Mouse (Mus musculus): ENCODE measurements at regions not wholly inside any gene's neighbourhood (a gene's known extent, or its start where the extent isn't known, plus 50 kb on each side); places are given as distances from the start of the nearest gene placed in this dataset.
"Not testable (repeated sequence)": the region's sequence is repeated elsewhere in the genome, so short reads cannot be mapped to it uniquely, and the experiment has no call there.

DNA sequence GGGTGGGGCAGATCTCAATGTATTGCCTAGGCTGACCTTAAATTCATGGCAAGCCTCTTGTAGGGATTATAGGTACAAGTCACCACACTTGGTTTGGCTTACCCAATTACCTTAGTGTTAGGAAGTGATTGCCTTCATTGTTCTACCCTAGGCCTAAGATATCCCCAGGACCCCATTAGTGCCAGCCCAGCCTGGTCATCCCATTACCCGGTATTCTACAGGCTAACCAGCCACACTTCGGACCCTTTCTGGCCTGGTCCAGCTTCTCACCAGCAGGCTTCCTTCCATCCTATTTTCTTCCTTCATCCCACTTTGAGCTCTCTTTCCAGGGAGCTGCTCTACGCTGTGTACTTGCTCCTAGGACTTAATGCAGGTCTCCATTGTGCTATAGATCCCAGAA lies 59.5 kb downstream of the Tex35 start:
- no peak for DNase-seq (ENCODE audit: low spot score in 2 of 2)

DNA sequence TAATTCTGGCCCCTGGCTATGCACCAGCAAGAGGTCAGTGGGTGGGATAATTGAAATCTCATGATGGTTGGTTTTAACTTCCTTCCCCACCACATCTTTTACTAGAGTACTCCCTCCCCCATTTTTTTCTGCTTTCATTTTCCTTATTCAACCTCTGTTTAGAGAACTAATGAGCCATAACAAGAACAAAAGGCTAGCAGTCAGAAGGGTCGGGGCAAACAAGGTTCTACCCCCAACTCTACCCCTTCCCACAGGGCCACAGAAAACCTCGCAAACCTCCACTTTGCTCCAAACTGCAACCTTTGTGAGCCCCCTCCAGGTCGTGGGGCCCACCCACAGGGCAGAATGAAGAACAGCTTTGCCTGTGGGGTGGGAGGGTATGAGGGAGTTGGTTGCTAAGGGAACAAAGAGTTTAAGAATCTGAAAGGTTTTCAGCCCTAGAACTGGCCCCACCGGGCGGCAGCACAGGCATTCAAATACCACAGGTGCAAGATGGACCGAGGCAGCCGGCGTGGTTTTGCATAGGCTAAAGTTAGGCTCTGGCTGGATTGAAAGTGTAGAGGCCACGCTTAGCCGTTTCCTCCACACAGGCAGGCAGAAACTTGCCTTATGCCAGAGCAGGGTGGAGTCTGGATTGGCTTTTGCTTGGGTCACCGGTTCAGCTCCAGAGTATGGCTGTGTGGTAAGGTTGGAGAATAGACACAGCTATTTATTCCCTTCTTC lies 60.1 kb downstream of the Tex35 start:
- no peak for DNase-seq (ENCODE audit: low spot score in 2 of 2)

DNA sequence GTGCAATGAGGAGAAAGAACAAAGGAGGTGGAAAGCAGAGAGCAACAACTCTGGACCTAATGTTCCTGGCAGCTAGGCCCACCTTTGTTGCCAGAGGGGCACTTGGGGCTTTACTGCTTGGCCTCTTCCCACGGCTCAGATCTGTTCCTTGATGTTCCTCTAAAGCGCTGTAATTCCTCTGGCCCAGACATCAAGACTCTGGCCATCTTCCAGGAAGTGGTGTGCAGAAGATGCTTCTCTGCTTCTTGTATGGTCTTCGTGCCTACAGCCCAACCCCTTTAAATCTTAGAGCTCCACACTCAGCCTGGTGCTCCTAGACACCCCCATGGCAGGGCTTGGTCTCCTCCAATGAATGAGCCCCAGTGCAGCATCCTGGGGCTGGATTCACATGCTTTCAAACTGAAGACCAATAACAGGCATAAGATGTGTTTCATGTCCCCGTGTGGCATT lies 60.7 kb downstream of the Tex35 start:
- peak in 1 of 2 experiments; percentile 14 for DNase-seq (ENCODE audit: low spot score in 2 of 2)

DNA sequence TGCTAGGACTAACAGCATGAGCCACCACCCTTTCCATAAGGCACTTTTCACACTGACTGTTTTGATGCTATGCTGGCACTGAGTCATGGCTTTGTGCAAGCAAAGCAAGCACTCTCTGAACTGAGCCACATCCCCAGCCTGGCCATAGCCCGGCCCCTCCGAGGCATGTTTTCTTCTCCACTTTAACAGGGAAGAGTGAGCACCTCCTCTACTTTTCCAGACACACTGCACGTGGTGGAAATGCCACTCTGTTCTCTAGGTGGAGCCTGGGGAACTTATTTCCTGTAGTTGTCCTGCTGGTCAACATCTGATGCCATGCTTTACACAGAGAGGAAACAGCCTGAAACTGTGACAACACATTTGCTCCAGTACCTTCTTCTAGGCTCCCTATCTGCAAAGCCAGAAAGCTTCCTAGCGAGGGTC lies 61.7 kb downstream of the Tex35 start:
- no peak for DNase-seq (ENCODE audit: low spot score in 2 of 2)

DNA sequence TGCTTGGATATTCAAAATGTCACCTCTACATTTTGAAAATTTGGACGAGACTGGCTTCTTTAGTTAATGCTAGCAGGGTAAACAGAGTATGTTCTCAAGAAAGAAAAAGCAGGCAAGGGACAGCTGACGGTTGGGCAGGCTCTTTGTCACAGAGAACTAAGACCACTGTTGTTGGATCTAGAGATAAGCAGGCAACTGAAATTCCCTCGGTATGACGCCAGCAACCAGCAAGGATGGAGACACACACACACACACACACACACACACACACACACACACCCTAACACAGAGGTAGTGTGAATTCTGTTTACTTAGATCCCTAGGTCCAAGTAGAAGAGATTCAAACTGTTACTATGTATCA lies 68.7 kb downstream of the Tex35 start:
- no peak for DNase-seq (ENCODE audit: low spot score in 2 of 2)

DNA sequence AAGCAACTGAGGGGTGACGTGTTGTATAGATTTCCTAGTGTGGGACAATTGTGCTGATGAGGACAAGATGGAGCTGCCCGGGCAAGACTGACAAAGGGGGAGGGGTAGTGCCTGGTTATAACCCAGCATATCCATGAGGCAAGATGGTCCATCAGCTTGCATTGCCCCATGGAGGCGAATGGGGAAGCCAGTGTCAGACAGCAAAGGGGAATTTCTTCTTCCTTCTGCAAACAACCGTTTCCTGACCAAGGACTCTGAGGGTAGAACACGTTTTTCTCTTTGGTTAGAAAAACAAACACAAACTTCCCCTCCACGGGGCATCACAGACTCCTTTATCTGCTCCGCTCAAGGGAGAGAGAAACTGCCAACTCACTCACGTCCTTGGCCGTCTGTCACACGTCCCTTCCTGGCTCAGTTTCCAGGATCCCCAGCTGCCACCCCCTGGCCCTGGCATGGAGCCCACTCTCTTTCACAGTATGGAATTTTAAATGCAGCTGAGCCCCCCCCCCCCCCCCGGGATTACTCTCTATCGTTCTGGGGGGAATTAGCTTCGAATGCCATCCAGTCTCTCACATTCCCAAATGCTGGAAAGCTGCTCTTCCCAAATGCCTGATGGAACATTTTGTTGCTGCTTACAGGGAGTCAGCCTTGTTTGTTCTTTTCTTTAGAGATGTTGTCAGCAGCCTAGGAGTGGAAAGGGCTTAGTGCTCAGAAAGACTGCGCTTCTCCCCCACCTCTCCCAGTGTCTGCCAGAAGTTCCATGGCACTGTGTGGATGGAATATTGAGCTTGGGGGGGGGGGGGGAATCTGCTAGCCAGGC lies 69.3 kb downstream of the Tex35 start:
- DNase-seq (ENCODE audit: low spot score in 2 of 2): peak in 1 of 2 experiments; percentile 35

DNA sequence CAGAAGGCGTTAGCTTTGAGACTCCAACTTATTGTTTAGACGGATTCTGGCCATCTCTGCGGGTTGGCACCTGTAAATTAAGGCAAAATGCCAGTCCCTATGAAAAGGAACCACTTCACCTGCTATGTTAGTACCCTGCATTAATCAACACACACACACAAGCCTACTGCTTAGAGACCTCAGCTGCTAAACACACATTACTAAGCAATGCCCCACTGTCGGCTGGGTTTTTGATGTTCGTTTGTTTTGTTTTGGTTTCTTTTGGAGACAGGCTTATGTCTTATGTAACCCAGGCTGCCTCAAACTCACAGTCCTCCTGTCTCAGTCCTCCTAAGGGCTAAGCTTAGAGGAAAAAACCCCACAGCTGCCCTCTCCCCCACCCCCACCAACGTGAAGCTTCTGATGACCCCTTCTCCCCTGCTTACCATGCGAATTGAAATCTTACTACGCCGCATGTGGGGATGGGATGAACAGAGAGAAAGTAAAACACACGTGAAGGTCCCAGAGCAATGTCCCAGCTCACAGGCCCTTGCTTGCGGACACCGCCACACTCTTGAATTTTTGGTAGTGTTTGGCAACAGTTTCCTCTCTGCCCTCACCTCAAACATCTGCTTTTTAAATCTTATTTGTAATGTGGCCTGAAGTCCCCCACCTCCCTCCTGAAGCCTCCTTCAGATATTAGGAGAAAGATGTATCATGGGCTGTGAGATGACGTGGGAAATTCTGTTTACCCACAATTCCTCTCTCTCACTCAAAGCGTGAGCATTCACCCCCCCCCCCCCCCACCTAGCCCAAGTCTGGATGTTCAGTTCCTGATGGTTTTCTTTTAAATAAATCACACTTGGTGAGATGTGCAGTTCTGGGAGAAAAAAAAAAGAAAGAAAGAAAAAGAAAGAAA lies 70.1 kb downstream of the Tex35 start:
- DNase-seq (ENCODE audit: low spot score in 2 of 2): no peak

DNA sequence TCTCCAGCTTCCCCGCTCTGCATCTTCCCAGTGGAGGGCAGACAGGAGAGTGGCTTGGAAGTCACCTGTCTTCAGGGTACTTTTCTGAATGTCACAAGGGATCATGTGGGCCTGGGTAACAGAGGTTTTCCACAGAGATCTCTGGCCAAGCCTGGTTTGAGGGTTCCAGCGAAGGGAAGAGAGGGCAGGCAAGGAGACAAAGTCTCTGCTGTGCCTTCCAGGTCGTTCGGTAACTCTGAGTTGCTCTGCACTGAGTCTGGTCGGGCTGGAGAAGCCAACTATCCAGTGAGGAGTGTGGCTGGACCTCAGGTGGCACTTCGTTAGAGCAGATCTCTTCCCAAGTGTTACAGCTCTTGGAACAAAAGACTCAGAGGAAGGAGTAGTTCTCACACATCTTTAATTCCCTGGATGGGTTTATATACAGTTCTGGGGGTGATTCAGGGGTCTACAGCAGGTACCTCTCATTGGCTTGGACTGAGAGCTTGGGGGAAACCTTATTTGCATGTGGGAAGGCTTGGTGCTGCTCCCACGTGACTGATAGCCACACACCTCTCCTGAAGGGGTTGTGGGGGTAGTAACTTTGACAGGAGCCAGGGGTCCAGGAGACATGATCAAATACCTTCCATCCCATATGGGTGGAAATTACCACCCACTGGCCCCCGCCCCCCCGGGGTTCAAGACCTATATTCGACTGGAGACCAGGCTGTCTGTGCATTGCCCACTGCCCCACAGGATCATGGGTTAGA lies 71.1 kb downstream of the Tex35 start:
- no peak for DNase-seq (ENCODE audit: low spot score in 2 of 2)

DNA sequence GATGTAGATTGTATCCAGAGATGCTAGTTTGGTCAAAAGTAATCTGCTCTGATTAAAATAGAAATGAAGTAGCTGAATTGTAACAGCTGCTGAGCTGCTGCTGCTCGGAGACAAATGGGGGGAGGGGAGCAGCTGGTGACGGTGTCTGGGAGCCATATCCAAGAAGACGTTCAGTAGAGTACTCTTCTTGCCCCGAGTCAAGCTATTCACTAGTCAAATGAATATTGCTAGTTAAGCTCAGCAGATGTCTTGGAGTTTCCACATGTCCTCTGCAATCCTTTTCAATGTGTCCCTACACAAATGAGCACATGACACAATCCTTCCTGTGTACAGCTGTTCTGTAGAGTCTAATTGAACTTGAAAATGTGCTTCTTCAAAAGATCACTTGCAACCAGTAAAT lies 71.7 kb downstream of the Tex35 start:
- DNase-seq (ENCODE audit: low spot score in 2 of 2): no peak

DNA sequence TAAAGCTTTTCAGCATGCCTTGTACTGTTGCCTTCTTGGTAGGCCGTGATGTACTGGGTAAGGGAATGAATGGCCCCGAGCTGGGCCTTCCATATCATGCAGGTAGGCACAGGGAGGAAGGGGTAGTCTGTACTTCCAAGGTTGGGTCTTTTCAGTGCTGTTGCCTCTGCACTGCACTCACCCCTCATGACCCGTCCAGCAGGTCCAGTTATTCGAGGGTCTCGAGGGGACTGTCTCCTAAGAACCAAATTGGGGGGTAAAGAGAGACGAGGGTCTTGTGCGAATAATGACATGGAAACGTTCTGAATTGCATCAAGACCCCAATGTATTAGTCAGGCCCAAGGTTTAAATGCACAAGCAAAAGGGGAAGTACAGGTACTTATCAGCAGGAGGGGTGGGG lies 73.3 kb downstream of the Tex35 start:
- DNase-seq (ENCODE audit: low spot score in 2 of 2): not testable (repeated sequence)

DNA sequence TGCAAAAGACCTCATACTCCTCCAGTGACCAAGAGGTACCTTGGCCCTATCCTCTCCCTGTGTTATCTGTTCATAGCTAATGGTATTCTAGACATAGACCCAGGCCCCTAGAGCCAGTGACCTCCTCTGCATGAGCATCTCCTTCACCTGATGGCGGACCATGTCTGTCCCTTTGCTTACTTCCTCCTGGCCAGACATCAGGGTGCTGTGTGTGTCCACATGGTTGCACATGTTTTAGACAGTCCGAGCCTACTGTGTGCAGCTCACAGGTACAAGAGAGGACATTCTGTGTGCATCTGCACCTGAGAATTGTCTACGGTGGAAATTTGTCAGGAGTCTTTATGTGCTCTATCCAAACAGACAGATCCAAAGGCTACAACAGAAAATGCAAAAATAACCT lies 79.8 kb downstream of the Tex35 start:
- DNase-seq (ENCODE audit: low spot score in 2 of 2): no peak

DNA sequence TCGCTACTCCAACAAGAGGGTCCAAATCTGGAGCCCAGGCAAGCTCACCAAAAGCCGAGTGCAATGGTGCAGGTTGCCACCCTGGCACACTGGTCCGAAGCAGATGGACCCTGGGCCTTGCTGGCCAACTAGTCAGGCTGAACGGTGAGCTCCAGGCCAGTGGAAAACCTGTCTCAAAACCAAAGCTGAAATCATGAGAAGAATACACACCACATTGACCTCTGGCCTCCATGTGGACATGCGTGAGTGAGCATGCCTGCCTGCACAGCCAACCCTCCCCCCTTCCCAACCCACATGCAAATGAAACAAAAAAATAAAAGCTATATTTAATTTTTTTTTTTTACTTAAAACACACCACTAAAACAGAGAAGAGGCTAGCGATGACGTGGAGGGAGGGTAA lies 80.8 kb downstream of the Tex35 start:
- no peak for DNase-seq (ENCODE audit: low spot score in 2 of 2)

DNA sequence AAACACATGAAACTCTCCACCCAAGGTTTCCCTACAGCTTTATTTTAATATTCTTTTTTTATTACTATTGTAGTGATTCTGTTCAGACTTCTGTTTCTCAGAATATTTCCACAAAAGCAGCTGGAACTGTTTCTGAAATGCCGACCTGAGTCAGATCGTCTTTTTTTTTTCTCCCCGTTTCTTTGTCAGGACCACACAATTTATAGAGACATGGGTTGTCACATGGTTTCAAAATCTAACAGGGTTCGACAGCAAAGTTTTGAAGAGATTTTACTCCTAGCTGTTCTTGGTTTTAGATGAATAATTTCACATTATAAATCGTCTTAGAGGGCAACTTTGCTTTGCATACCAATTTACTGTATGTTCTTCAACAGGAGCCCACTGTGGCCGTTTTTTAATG lies 84.0 kb upstream of the Ralgps2 start:
- DNase-seq (ENCODE audit: low spot score in 2 of 2): no peak

DNA sequence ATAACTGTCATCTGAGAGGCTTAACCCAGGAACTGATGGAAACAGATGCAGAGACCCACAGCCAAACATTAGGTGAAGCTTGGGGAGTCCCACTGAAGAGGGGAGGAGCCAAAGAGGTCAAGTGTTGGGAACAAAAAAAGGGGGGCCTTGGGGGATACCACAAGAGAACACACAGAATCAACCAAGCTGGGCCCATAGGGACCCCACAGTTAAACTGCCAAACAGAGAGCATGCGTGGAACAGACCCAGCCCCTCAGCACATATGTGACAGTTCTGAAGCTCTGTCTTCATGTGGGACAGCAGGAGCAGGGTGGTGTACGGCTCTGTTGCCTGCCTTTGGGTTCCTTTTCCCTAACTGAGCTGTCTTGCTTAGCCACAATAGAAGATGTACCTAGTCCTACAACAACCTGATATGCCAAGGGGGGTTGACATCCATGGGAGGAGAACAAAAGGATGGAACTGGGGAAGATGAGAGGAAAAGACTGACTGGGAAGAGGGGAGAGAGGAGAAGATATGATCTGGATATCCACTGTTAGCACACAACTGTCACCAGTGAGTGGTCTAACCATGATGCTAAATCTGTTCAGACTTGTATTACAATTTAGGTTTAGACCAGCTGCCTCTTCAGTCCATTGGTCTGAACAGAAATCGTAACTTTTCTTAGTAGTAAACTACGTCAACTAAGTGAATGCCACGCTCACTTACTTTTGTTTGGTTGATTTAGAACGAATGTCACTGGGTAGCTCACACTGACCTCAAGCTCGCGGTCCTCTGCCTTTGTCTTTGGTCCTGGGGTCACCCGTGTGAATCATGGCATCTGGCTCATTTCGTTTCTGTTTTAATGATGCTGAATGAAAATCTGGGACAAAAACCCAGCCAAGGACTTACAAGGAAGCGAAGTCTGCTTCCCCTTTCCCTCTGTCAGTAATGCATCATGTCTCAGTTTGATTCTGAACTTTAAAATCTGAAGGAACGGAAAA lies 83.3 kb upstream of the Ralgps2 start:
- DNase-seq (ENCODE audit: low spot score in 2 of 2): no peak

DNA sequence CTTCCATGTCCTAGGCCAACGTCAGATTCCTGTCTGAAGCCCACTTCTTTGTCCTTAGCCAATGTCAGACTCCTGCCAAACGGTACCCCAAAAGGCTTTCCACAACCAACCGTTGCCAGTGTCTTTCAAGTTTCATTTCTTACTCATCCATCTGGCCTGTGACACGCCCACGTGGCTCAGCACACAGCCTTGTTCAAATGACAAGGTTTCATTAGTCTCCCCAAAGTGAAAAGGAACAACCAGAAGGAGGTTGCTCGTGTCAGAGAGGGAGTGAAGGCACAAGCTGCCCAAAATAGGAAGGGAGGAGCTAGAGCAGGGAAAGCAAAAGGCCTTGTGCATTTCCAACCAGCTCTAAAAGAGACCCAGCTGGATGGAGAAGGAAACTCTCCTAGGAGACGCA lies 80.5 kb upstream of the Ralgps2 start:
- peak; percentile 38 to 58 for DNase-seq (ENCODE audit: low spot score in 2 of 2)

DNA sequence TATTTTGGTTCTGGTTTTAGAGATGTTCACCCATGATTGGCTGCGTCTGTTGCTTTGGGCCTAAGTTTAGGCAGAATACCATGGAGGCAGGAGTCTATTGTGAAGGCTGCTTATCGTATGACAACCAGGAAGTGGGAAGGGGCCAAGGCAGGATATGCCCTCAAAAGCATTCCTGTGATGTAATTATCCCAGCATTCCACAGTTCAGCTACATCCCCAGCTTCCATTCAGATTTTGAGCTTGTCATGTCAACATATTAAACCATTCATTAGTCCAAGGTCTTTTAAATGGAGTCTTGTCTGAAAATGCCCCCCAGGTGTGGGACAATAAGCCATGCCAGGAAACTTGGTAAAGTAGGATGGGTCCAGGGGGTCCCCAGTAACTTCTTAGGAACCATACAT lies 79.3 kb upstream of the Ralgps2 start:
- no peak for DNase-seq (ENCODE audit: low spot score in 2 of 2)

DNA sequence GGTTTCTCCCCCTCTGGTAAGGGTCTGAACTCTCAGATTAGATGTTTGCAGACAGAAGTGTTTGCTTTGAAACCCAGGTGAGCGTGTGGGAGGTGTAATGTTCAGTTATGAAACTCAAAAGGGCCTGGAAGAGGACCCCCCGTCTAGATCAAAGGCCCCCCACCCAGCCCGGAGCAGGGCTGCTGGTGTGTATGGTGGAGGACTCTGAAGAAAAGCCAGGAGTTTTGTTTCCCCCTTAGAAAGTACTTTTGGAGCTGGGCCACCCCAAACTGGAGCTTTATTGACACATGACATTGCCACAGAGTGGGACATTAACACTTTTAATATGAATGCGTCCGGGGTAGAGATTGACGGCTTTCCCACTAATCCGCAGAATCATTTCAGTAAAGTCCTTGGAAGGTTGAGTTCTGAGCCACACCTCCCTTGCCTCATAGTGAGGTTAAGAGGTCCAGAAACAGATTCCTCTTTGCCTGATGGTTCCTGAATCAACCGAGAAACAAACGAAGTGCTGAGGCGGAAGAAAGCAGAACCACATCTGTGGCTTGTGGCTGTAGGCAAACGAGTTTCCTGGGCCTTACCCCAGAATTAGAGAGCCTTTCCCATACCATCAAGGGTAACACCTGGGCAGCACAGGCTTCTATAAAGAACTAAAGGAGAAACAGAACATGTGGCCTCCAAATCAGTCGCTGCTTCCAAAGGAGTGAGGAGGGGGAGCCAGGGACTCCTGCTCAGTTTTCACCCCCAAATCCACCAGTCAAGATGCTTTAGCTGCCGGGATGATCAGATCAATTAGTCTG lies 78.0 kb upstream of the Ralgps2 start:
- DNase-seq (ENCODE audit: low spot score in 2 of 2): no peak

DNA sequence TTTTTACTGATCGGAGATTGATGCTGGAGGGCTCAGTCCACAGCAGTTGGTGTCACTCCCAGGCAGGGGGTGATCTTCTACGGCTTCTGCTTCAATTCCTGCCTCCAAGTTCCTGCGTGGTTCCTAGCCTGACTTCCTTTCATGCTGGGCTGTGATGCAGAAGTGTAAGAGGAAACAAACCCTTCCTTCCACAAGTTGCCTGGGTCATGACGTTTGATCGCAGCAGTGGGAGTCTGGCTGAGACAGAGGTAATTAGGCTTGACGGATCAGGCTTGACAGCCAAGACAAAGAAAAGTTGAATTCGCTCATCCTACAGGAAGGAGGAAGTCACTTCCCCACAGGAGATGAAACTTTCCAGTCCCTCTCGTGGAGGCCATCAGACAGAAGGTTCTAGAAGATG lies 77.2 kb upstream of the Ralgps2 start:
- no peak for DNase-seq (ENCODE audit: low spot score in 2 of 2)

All from frontal cortex, postnatal 36 days (tissue).